Mouse (Mus musculus): ENCODE measurements around the gene Ids. TPM values are rescaled to one million over a fixed set of nuclear protein-coding genes. Genes with fewer than 3 reads are reported as not detected.

Ids gene
- polyA plus RNA-seq, 1 experiment from 2014 or later, result 0.78 TPM

GRCm38 (mm10) chrX:70363446-70363845 is 1.4 kb downstream of the Ids start:
- no peak for ATAC-seq (replicated peaks; ENCODE audit: low FRiP score)
- no peak overlapping the region for H3K4me2 ChIP-seq
- no peak overlapping the region for H3K9ac ChIP-seq (ENCODE audit: low read depth, low read length)
- H3K4me1 ChIP-seq (replicated peaks; ENCODE audit: control insufficient read depth, insufficient read depth, low read length), result no peaks in the 10 kb centered on the region
- H3K36me3 ChIP-seq (ENCODE audit: control insufficient read depth, insufficient read depth, low read length), result no peaks in the 10 kb centered on the region
- no peak overlapping the region for H3K27ac ChIP-seq (ENCODE audit: low read depth, low read length)
- H3K9me3 ChIP-seq (ENCODE audit: control insufficient read depth, low read length), result no peaks in the 10 kb centered on the region
- 85% methylated on average over 5 of the region's 5 CpGs for WGBS
- DNase-seq (ENCODE audit: low spot score), result no peak
- H3K27me3 ChIP-seq (replicated peaks; ENCODE audit: control insufficient read depth, insufficient read depth, low read length), result 0 out of 2 replicates have a peak, but pooled peaks cover 4% of the 10 kb centered on the region
- H3K4me3 ChIP-seq (ENCODE audit: low read depth, low read length), result no peak overlapping the region

GRCm38 (mm10) chrX:70362985-70363384 is 1.9 kb downstream of the Ids start:
- H3K27ac ChIP-seq (ENCODE audit: low read depth, low read length), result no peak overlapping the region
- H3K4me2 ChIP-seq, result no peak overlapping the region
- 0 out of 2 replicates have a peak, but pooled peaks cover 4% of the 10 kb centered on the region for H3K27me3 ChIP-seq (replicated peaks; ENCODE audit: control insufficient read depth, insufficient read depth, low read length)
- no peaks in the 10 kb centered on the region for H3K9me3 ChIP-seq (ENCODE audit: control insufficient read depth, low read length)
- H3K36me3 ChIP-seq (ENCODE audit: control insufficient read depth, insufficient read depth, low read length), result no peaks in the 10 kb centered on the region
- DNase-seq (ENCODE audit: low spot score) (no peak), ATAC-seq (replicated peaks; ENCODE audit: low FRiP score) (no peak)
- H3K9ac ChIP-seq (ENCODE audit: low read depth, low read length), result no peak overlapping the region
- WGBS, result 87% methylated on average over 7 of the region's 7 CpGs
- no peak overlapping the region for H3K4me3 ChIP-seq (ENCODE audit: low read depth, low read length)
- H3K4me1 ChIP-seq (replicated peaks; ENCODE audit: control insufficient read depth, insufficient read depth, low read length), result no peaks in the 10 kb centered on the region

GRCm38 (mm10) chrX:70330202-70330843 is 34.6 kb downstream of the Ids start:
- Histone ChIP-seq H3K27me3 (replicated peaks; ENCODE audit: control insufficient read depth, insufficient read depth, low read length) (no peaks in the 10 kb centered on the region), H3K9ac (ENCODE audit: low read depth, low read length) (no peak overlapping the region), H3K4me2 (no peak overlapping the region), H3K27ac (ENCODE audit: low read depth, low read length) (no peak overlapping the region), H3K9me3 (ENCODE audit: control insufficient read depth, low read length) (no peaks in the 10 kb centered on the region), H3K36me3 (ENCODE audit: control insufficient read depth, insufficient read depth, low read length) (no peaks in the 10 kb centered on the region), H3K4me3 (ENCODE audit: low read depth, low read length) (no peak overlapping the region), H3K4me1 (replicated peaks; ENCODE audit: control insufficient read depth, insufficient read depth, low read length) (no peaks in the 10 kb centered on the region)
- DNase-seq (ENCODE audit: low spot score), result no peak
- WGBS, result 13% methylated on average over 6 of the region's 6 CpGs
- no peak for ATAC-seq (replicated peaks; ENCODE audit: low FRiP score)

- no peaks in the 10 kb centered on the region for H3K36me3 ChIP-seq (ENCODE audit: control insufficient read depth, insufficient read depth, low read length)
- WGBS, result 58% methylated on average over 2 of the region's 2 CpGs
- no peak overlapping the region for H3K4me2 ChIP-seq
- no peaks in the 10 kb centered on the region for H3K4me1 ChIP-seq (replicated peaks; ENCODE audit: control insufficient read depth, insufficient read depth, low read length)
- H3K27me3 ChIP-seq (replicated peaks; ENCODE audit: control insufficient read depth, insufficient read depth, low read length), result no peaks in the 10 kb centered on the region
- no peak overlapping the region for H3K4me3 ChIP-seq (ENCODE audit: low read depth, low read length)
- DNase-seq (ENCODE audit: low spot score) (no peak), ATAC-seq (replicated peaks; ENCODE audit: low FRiP score) (no peak)
- H3K9me3 ChIP-seq (ENCODE audit: control insufficient read depth, low read length), result no peaks in the 10 kb centered on the region
- H3K27ac ChIP-seq (ENCODE audit: low read depth, low read length), result no peak overlapping the region
- H3K9ac ChIP-seq (ENCODE audit: low read depth, low read length), result no peak overlapping the region
These were observed 36.2 kb downstream of the Ids start for GRCm38 (mm10) chrX:70328530-70329143.

- Histone ChIP-seq H3K36me3 (ENCODE audit: control insufficient read depth, insufficient read depth, low read length) (no peaks in the 10 kb centered on the region), H3K9me3 (ENCODE audit: control insufficient read depth, low read length) (no peaks in the 10 kb centered on the region), H3K27ac (ENCODE audit: low read depth, low read length) (no peak overlapping the region), H3K4me2 (no peak overlapping the region), H3K27me3 (replicated peaks; ENCODE audit: control insufficient read depth, insufficient read depth, low read length) (no peaks in the 10 kb centered on the region), H3K4me3 (ENCODE audit: low read depth, low read length) (no peak overlapping the region), H3K9ac (ENCODE audit: low read depth, low read length) (no peak overlapping the region), H3K4me1 (replicated peaks; ENCODE audit: control insufficient read depth, insufficient read depth, low read length) (no peaks in the 10 kb centered on the region)
- DNase-seq (ENCODE audit: low spot score), result no peak
- ATAC-seq (replicated peaks; ENCODE audit: low FRiP score), result no peak
- 33% methylated on average over 1 of the region's 1 CpGs for WGBS
These were observed 37.2 kb downstream of the Ids start for GRCm38 (mm10) chrX:70327656-70328055.

- Histone ChIP-seq H3K4me3 (ENCODE audit: low read depth, low read length) (no peak overlapping the region), H3K9me3 (ENCODE audit: control insufficient read depth, low read length) (no peaks in the 10 kb centered on the region), H3K27ac (ENCODE audit: low read depth, low read length) (no peak overlapping the region), H3K36me3 (ENCODE audit: control insufficient read depth, insufficient read depth, low read length) (no peaks in the 10 kb centered on the region), H3K27me3 (replicated peaks; ENCODE audit: control insufficient read depth, insufficient read depth, low read length) (no peaks in the 10 kb centered on the region), H3K4me2 (no peak overlapping the region), H3K9ac (ENCODE audit: low read depth, low read length) (no peak overlapping the region), H3K4me1 (replicated peaks; ENCODE audit: control insufficient read depth, insufficient read depth, low read length) (no peaks in the 10 kb centered on the region)
- WGBS, result 26% methylated on average over 2 of the region's 2 CpGs
- DNase-seq (ENCODE audit: low spot score) (no peak), ATAC-seq (replicated peaks; ENCODE audit: low FRiP score) (no peak)
These were observed 45.6 kb downstream of the Ids start for GRCm38 (mm10) chrX:70319254-70319653.

GRCm38 (mm10) chrX:70314949-70315641 is 49.8 kb downstream of the Ids start:
- no peak overlapping the region for H3K27ac ChIP-seq (ENCODE audit: low read depth, low read length)
- no peak overlapping the region for H3K4me3 ChIP-seq (ENCODE audit: low read depth, low read length)
- H3K4me1 ChIP-seq (replicated peaks; ENCODE audit: control insufficient read depth, insufficient read depth, low read length), result no peaks in the 10 kb centered on the region
- H3K36me3 ChIP-seq (ENCODE audit: control insufficient read depth, insufficient read depth, low read length), result no peaks in the 10 kb centered on the region
- no peaks in the 10 kb centered on the region for H3K9me3 ChIP-seq (ENCODE audit: control insufficient read depth, low read length)
- DNase-seq (ENCODE audit: low spot score), result no peak
- WGBS, result 69% methylated on average over 3 of the region's 3 CpGs
- no peak for ATAC-seq (replicated peaks; ENCODE audit: low FRiP score)
- H3K4me2 ChIP-seq, result no peak overlapping the region
- no peaks in the 10 kb centered on the region for H3K27me3 ChIP-seq (replicated peaks; ENCODE audit: control insufficient read depth, insufficient read depth, low read length)
- no peak overlapping the region for H3K9ac ChIP-seq (ENCODE audit: low read depth, low read length)
